Mouse (Mus musculus) ES-E14 (cell line): Measurements from ENCODE around the gene Plch1. TPM values are rescaled to one million over a fixed set of nuclear protein-coding genes. Genes with fewer than 3 reads are reported as not detected.

Experiments used
- DNase-seq: peaks from one replicate; pipeline ENCODE4 v3.0.0-alpha.2; 2013; ENCODE audit warnings: low read depth, low spot score
- H3K27ac ChIP-seq: 2 replicates; pipeline ENCODE4 v1.5.1; 2012; ENCODE audit warnings: low read depth, mild to moderate bottlenecking, low read length, moderate library complexity, mixed read lengths; ENCODE audit not compliant: poor library complexity, insufficient read depth, severe bottlenecking
- H3K36me3 ChIP-seq: 2 replicates; pipeline ENCODE4 v1.6.1; 2012; ENCODE audit warnings: mild to moderate bottlenecking, low read length, moderate library complexity, mixed read lengths; ENCODE audit not compliant: control insufficient read depth, poor library complexity, insufficient read depth, severe bottlenecking
- H3K4me1 ChIP-seq, 2 experiments: fragments of 150-350 bp in 1 of 2; sonication (generic) in 1 of 2; 2 replicates each; pipeline ENCODE4 v1.6.1; 2012; ENCODE audit warnings: low read length in 2 of 2, mild to moderate bottlenecking in 1 of 2, mixed read lengths in 1 of 2; ENCODE audit not compliant: control insufficient read depth in 2 of 2, insufficient read depth in 2 of 2, poor library complexity in 1 of 2
- H3K4me3 ChIP-seq, 2 experiments: fragments of 150-350 bp in 1 of 2; sonication (generic) in 1 of 2; 2 replicates each; pipeline ENCODE4 v1.5.1; 2012; ENCODE audit warnings: low read length in 2 of 2, low read depth in 1 of 2, mild to moderate bottlenecking in 1 of 2, mixed read lengths in 1 of 2; ENCODE audit not compliant: insufficient read depth in 1 of 2, poor library complexity in 1 of 2, severe bottlenecking in 1 of 2
- H3K9ac ChIP-seq: 2 replicates; pipeline ENCODE4 v1.6.1; 2012; ENCODE audit warnings: low read depth, mild to moderate bottlenecking, low read length, mixed read lengths; ENCODE audit not compliant: poor library complexity, insufficient read depth, severe bottlenecking
- H3K9me3 ChIP-seq: fragments of 150-350 bp; sonication (generic); 2 replicates; pipeline ENCODE4 v1.6.1; 2012; ENCODE audit warnings: low read depth, mild to moderate bottlenecking, low read length; ENCODE audit not compliant: control insufficient read depth, insufficient read depth
- CHD2 ChIP-seq: IDR thresholded peaks from 2 replicates; pipeline ENCODE4 v1.6.1; 2014; ENCODE audit warnings: mild to moderate bottlenecking, low read depth, low read length, inconsistent platforms
- HCFC1 ChIP-seq: IDR thresholded peaks from 2 replicates; pipeline ENCODE4 v1.6.1; 2012; ENCODE audit warnings: low read length, inconsistent platforms, borderline replicate concordance; ENCODE audit not compliant: insufficient read depth
- MAFK ChIP-seq: IDR thresholded peaks from 2 replicates; pipeline ENCODE4 v1.6.1; 2014; ENCODE audit warnings: mild to moderate bottlenecking, low read depth, low read length, inconsistent platforms; ENCODE audit not compliant: insufficient read depth
- ZC3H11A ChIP-seq: IDR thresholded peaks from 2 replicates; pipeline ENCODE4 v1.6.1; 2012; ENCODE audit warnings: low read depth, mild to moderate bottlenecking, inconsistent platforms, low read length, borderline replicate concordance
- ZNF384 ChIP-seq: IDR thresholded peaks from 2 replicates; pipeline ENCODE4 v1.6.1; 2012; ENCODE audit warnings: low read depth, low read length, inconsistent platforms
- in situ Hi-C, 2 experiments: fragments of 600-800 bp; cut with MboI; formaldehyde crosslinking; loops; one replicate each; pipeline ENCODE4 v1.15.1; 2025; ENCODE audit warnings: low sequenced_read_pairs in 2 of 2, inconsistent platforms in 1 of 2; ENCODE audit not compliant: unreplicated experiment in 2 of 2
- total RNA-seq: library from RNA; depleted of rRNA; stranded (reverse); fragments of 300-350 nt; gene quantifications from 2 replicates; pipeline ENCODE4 v1.2.3, GENCODE M21; 2012

Plch1 gene
- total RNA-seq, 1 experiment: 3.9 TPM

- DNase-seq: no peak
- Histone ChIP-seq H3K9ac (no peak overlapping the region), H3K27ac (no peak overlapping the region), H3K4me3 (no peak overlapping the region), H3K4me1 (no peaks in the 10 kb centered on the region), H3K36me3 (no peaks in the 10 kb centered on the region), H3K9me3 (no peaks in the 10 kb centered on the region)
- in situ Hi-C loops: no loop called here
- TF ChIP-seq MAFK: no peak
- TF ChIP-seq HCFC1: no peak
These were observed 3.5 kb downstream of the Plch1 start for GRCm38 (mm10) chr3:63895786-63896185.

GRCm38 (mm10) chr3:63893677-63894076 is 5.6 kb downstream of the Plch1 start:
- H3K27ac ChIP-seq: no peak overlapping the region
- no peaks in the 10 kb centered on the region for H3K36me3 ChIP-seq
- in situ Hi-C loops: no loop called here
- H3K4me1 ChIP-seq: no peaks in the 10 kb centered on the region
- H3K9ac ChIP-seq: no peak overlapping the region
- no peak for DNase-seq
- no peak for TF ChIP-seq MAFK
- no peak for TF ChIP-seq CHD2
- TF ChIP-seq ZC3H11A: no peak
- no peak for TF ChIP-seq ZNF384
- no peak for TF ChIP-seq HCFC1
- no peaks in the 10 kb centered on the region for H3K9me3 ChIP-seq
- no peak overlapping the region for H3K4me3 ChIP-seq

GRCm38 (mm10) chr3:63892154-63892553 is 7.1 kb downstream of the Plch1 start:
- in situ Hi-C loops: no loop called here
- H3K9ac ChIP-seq: no peak overlapping the region
- no peak overlapping the region for H3K27ac ChIP-seq
- no peaks in the 10 kb centered on the region for H3K36me3 ChIP-seq
- DNase-seq: no peak
- no peak overlapping the region for H3K4me3 ChIP-seq
- no peak for TF ChIP-seq CHD2
- TF ChIP-seq ZNF384: no peak
- no peak for TF ChIP-seq ZC3H11A
- no peak for TF ChIP-seq HCFC1
- no peak for TF ChIP-seq MAFK
- no peaks in the 10 kb centered on the region for H3K9me3 ChIP-seq
- H3K4me1 ChIP-seq: no peaks in the 10 kb centered on the region

GRCm38 (mm10) chr3:63881065-63881464 is 18.2 kb downstream of the Plch1 start:
- TF ChIP-seq ZC3H11A: no peak
- TF ChIP-seq ZNF384: no peak
- TF ChIP-seq HCFC1: no peak
- no peak for TF ChIP-seq MAFK
- no peak for TF ChIP-seq CHD2
- Histone ChIP-seq H3K36me3 (no peaks in the 10 kb centered on the region), H3K9me3 (no peaks in the 10 kb centered on the region), H3K4me3 (no peak overlapping the region), H3K9ac (no peak overlapping the region), H3K4me1 (no peaks in the 10 kb centered on the region), H3K27ac (no peak overlapping the region)
- DNase-seq: no peak
- in situ Hi-C loops: no loop called here

- Histone ChIP-seq H3K27ac (no peak overlapping the region), H3K4me3 (no peak overlapping the region), H3K9me3 (no peaks in the 10 kb centered on the region), H3K9ac (no peak overlapping the region), H3K36me3 (no peaks in the 10 kb centered on the region), H3K4me1 (no peaks in the 10 kb centered on the region)
- DNase-seq: no peak
- TF ChIP-seq ZNF384 (no peak), ZC3H11A (no peak)
- in situ Hi-C loops: no loop called here
These were observed 20.1 kb downstream of the Plch1 start for GRCm38 (mm10) chr3:63878995-63879666.
